Mouse (Mus musculus): ENCODE data around the gene Vwa8. TPM values are rescaled to one million over a fixed set of nuclear protein-coding genes. Genes with fewer than 3 reads are reported as not detected.

Vwa8 gene
- polyA plus RNA-seq, 1 experiment from 2014 or later: 14.7 TPM

GRCm38 (mm10) chr14:79119354-79119753 lies 270.5 kb downstream of the Vwa8 start:
- no peak for ATAC-seq (ENCODE audit: insufficient number of reproducible peaks, insufficient read depth, low FRiP score, low read depth)
- Histone ChIP-seq H3K27me3 (ENCODE audit: control insufficient read depth, insufficient read depth, low read length) (no peaks in the 10 kb centered on the region), H3K36me3 (ENCODE audit: control insufficient read depth, insufficient read depth, low read length) (no peaks in the 10 kb centered on the region), H3K4me2 (replicated peaks; ENCODE audit: low read depth, low read length) (no peak overlapping the region), H3K4me1 (ENCODE audit: control insufficient read depth, insufficient read depth, low read length) (peaks cover 7% of the 10 kb centered on the region; the same call in 1 of the 2 replicates), H3K9ac (replicated peaks; ENCODE audit: low read depth, low read length) (no peak overlapping the region), H3K4me3 (ENCODE audit: low read depth, low read length) (no peak overlapping the region), H3K27ac (ENCODE audit: low read length) (no peak overlapping the region), H3K9me3 (ENCODE audit: control insufficient read depth, low read depth, low read length) (no peaks in the 10 kb centered on the region)
- WGBS: 82% methylated on average over 9 of the region's 9 CpGs

- 80% methylated on average over 11 of the region's 11 CpGs for WGBS
- no peak overlapping the region for H3K9ac ChIP-seq (replicated peaks; ENCODE audit: low read depth, low read length)
Measured at GRCm38 (mm10) chr14:79120681-79121080, 271.8 kb downstream of the Vwa8 start.

DNA sequence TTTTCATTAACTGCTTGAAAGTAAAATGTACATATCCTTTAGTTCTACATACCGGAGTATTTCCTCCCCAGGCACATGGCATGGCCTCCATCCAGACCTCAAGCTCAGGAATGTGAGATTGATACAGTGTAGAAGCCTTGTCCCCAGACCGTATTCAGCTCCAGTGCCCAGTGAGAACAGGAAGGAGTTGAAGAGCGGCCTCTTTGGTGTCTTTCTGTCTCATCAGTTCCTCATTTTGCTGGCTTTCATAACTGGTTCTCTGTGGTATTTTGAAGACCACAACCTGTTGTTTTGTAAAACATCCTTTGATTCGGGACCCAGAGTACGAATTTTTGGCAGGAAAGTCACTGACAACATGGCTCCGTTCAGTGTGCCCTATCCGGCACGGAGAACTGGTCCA lies 274.6 kb downstream of the Vwa8 start:
- ATAC-seq (ENCODE audit: insufficient number of reproducible peaks, insufficient read depth, low FRiP score, low read depth): no peak
- Histone ChIP-seq H3K4me2 (replicated peaks; ENCODE audit: low read depth, low read length) (no peak overlapping the region), H3K27ac (ENCODE audit: low read length) (no peak overlapping the region), H3K36me3 (ENCODE audit: control insufficient read depth, insufficient read depth, low read length) (no peaks in the 10 kb centered on the region), H3K4me3 (ENCODE audit: low read depth, low read length) (no peak overlapping the region), H3K9me3 (ENCODE audit: control insufficient read depth, low read depth, low read length) (no peaks in the 10 kb centered on the region), H3K9ac (replicated peaks; ENCODE audit: low read depth, low read length) (no peak overlapping the region), H3K27me3 (ENCODE audit: control insufficient read depth, insufficient read depth, low read length) (no peaks in the 10 kb centered on the region), H3K4me1 (ENCODE audit: control insufficient read depth, insufficient read depth, low read length) (no peaks in the 10 kb centered on the region)
- 82% methylated on average over 8 of the region's 8 CpGs for WGBS

More at GRCm38 (mm10) chr14:79120681-79121080, 271.8 kb downstream of the Vwa8 start:
- Histone ChIP-seq H3K9me3 (ENCODE audit: control insufficient read depth, low read depth, low read length) (no peaks in the 10 kb centered on the region), H3K4me3 (ENCODE audit: low read depth, low read length) (no peak overlapping the region), H3K27me3 (ENCODE audit: control insufficient read depth, insufficient read depth, low read length) (no peaks in the 10 kb centered on the region), H3K27ac (ENCODE audit: low read length) (no peak overlapping the region), H3K4me2 (replicated peaks; ENCODE audit: low read depth, low read length) (no peak overlapping the region), H3K36me3 (ENCODE audit: control insufficient read depth, insufficient read depth, low read length) (no peaks in the 10 kb centered on the region), H3K4me1 (ENCODE audit: control insufficient read depth, insufficient read depth, low read length) (no peaks in the 10 kb centered on the region)
- no peak for ATAC-seq (ENCODE audit: insufficient number of reproducible peaks, insufficient read depth, low FRiP score, low read depth)

DNA sequence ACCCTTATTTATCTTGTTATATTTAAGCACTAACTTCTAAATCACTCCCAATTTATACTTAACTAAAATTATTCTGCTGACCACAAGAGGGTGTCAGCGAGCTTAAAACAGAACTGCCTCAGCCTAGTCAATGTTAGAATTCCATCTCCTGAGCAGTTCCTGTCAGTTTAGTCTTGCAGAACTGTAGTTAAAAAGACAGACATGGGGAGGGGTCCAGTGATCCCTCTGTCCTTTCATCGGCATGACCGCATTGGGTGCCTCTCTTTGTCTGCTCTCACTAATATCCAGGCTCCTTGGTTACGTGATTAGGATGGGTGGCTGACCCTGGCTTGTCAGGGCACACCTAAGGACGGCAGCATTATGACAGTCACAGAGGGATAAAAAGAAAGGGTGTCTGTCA lies 275.8 kb downstream of the Vwa8 start:
- no peak overlapping the region for H3K27ac ChIP-seq (ENCODE audit: low read length)
- no peaks in the 10 kb centered on the region for H3K4me1 ChIP-seq (ENCODE audit: control insufficient read depth, insufficient read depth, low read length)
- H3K9me3 ChIP-seq (ENCODE audit: control insufficient read depth, low read depth, low read length): no peaks in the 10 kb centered on the region
- no peak for ATAC-seq (ENCODE audit: insufficient number of reproducible peaks, insufficient read depth, low FRiP score, low read depth)
- WGBS: 51% methylated on average over 5 of the region's 5 CpGs
- H3K27me3 ChIP-seq (ENCODE audit: control insufficient read depth, insufficient read depth, low read length): no peaks in the 10 kb centered on the region
- H3K9ac ChIP-seq (replicated peaks; ENCODE audit: low read depth, low read length): no peak overlapping the region
- H3K4me3 ChIP-seq (ENCODE audit: low read depth, low read length): no peak overlapping the region
- H3K4me2 ChIP-seq (replicated peaks; ENCODE audit: low read depth, low read length): no peak overlapping the region
- no peaks in the 10 kb centered on the region for H3K36me3 ChIP-seq (ENCODE audit: control insufficient read depth, insufficient read depth, low read length)

GRCm38 (mm10) chr14:79126176-79126575 lies 277.3 kb downstream of the Vwa8 start:
- H3K9me3 ChIP-seq (ENCODE audit: control insufficient read depth, low read depth, low read length): no peaks in the 10 kb centered on the region
- ATAC-seq (ENCODE audit: insufficient number of reproducible peaks, insufficient read depth, low FRiP score, low read depth): no peak
- no peak overlapping the region for H3K27ac ChIP-seq (ENCODE audit: low read length)
- no peaks in the 10 kb centered on the region for H3K4me1 ChIP-seq (ENCODE audit: control insufficient read depth, insufficient read depth, low read length)
- WGBS: 86% methylated on average over 5 of the region's 5 CpGs
- no peak overlapping the region for H3K4me3 ChIP-seq (ENCODE audit: low read depth, low read length)
- H3K4me2 ChIP-seq (replicated peaks; ENCODE audit: low read depth, low read length): no peak overlapping the region
- H3K9ac ChIP-seq (replicated peaks; ENCODE audit: low read depth, low read length): no peak overlapping the region
- H3K36me3 ChIP-seq (ENCODE audit: control insufficient read depth, insufficient read depth, low read length): no peaks in the 10 kb centered on the region
- no peaks in the 10 kb centered on the region for H3K27me3 ChIP-seq (ENCODE audit: control insufficient read depth, insufficient read depth, low read length)

DNA sequence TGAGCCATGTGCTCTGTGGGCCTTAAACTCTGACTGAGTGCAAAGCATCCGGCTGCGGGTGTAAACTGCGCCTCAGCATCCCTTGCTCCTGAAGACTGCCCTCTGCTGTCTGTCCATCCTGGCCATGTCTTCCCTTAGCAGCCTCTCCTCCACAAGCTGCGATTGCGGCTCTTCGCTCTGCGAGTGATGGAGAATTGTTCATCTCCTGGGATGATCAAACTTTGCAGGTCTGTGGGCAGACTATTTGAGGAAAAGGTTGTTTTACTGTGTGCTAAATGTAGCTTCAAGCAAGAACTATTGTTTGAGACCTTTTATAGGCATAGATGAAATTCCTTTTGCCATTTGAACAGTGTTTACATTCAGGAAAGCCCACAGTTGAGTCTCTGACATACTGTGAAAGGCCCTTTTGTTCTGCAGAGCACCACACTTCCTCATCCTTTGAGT lies 286.1 kb downstream of the Vwa8 start:
- peaks cover 12% of the 10 kb centered on the region for H3K4me1 ChIP-seq (ENCODE audit: control insufficient read depth, insufficient read depth, low read length)
- no peak overlapping the region for H3K9ac ChIP-seq (replicated peaks; ENCODE audit: low read depth, low read length)
- no peak overlapping the region for H3K4me2 ChIP-seq (replicated peaks; ENCODE audit: low read depth, low read length)
- peak; percentile 71; the same call in 1 of the 2 replicates for ATAC-seq (ENCODE audit: insufficient number of reproducible peaks, insufficient read depth, low FRiP score, low read depth)
- H3K27ac ChIP-seq (ENCODE audit: low read length): peak overlapping the region; percentile 45; the same call in 1 of the 2 replicates
- 17% methylated on average over 7 of the region's 7 CpGs for WGBS
- H3K27me3 ChIP-seq (ENCODE audit: control insufficient read depth, insufficient read depth, low read length): no peaks in the 10 kb centered on the region
- no peak overlapping the region for H3K4me3 ChIP-seq (ENCODE audit: low read depth, low read length)
- no peaks in the 10 kb centered on the region for H3K9me3 ChIP-seq (ENCODE audit: control insufficient read depth, low read depth, low read length)
- no peaks in the 10 kb centered on the region for H3K36me3 ChIP-seq (ENCODE audit: control insufficient read depth, insufficient read depth, low read length)

- ATAC-seq (ENCODE audit: insufficient number of reproducible peaks, insufficient read depth, low FRiP score, low read depth): no peak
- H3K36me3 ChIP-seq (ENCODE audit: control insufficient read depth, insufficient read depth, low read length): no peaks in the 10 kb centered on the region
- H3K9me3 ChIP-seq (ENCODE audit: control insufficient read depth, low read depth, low read length): no peaks in the 10 kb centered on the region
- no peak overlapping the region for H3K4me3 ChIP-seq (ENCODE audit: low read depth, low read length)
- H3K4me1 ChIP-seq (ENCODE audit: control insufficient read depth, insufficient read depth, low read length): peaks cover 15% of the 10 kb centered on the region
- H3K27me3 ChIP-seq (ENCODE audit: control insufficient read depth, insufficient read depth, low read length): no peaks in the 10 kb centered on the region
- H3K4me2 ChIP-seq (replicated peaks; ENCODE audit: low read depth, low read length): no peak overlapping the region
- 65% methylated on average over 7 of the region's 7 CpGs for WGBS
- H3K27ac ChIP-seq (ENCODE audit: low read length): peak overlapping the region; percentile 39; the same call in 1 of the 2 replicates
- H3K9ac ChIP-seq (replicated peaks; ENCODE audit: low read depth, low read length): no peak overlapping the region
Measured at GRCm38 (mm10) chr14:79135441-79135840, 286.6 kb downstream of the Vwa8 start.

DNA sequence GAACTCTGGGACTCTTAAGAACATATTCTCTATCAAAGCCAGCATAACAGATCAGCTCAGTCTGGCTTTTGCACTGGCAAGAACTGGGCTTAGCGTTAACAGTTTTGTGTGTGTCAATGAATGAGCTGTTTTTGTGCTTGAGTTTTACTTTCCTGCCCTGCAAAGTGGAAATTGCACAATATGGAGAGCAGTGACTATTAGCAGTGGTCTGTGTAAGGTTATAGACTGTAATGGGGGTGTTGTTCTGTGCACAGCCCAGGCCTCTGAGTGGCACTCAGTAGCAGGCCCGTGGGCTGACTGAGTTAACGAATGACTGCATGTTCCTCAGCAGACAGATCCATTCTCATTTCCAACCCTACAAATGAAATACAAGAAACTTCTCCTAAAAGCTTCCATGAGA lies 287.7 kb downstream of the Vwa8 start:
- no peak overlapping the region for H3K9ac ChIP-seq (replicated peaks; ENCODE audit: low read depth, low read length)
- H3K27ac ChIP-seq (ENCODE audit: low read length): no peak overlapping the region
- H3K9me3 ChIP-seq (ENCODE audit: control insufficient read depth, low read depth, low read length): no peaks in the 10 kb centered on the region
- H3K4me2 ChIP-seq (replicated peaks; ENCODE audit: low read depth, low read length): no peak overlapping the region
- peaks cover 15% of the 10 kb centered on the region for H3K4me1 ChIP-seq (ENCODE audit: control insufficient read depth, insufficient read depth, low read length)
- H3K36me3 ChIP-seq (ENCODE audit: control insufficient read depth, insufficient read depth, low read length): no peaks in the 10 kb centered on the region
- no peaks in the 10 kb centered on the region for H3K27me3 ChIP-seq (ENCODE audit: control insufficient read depth, insufficient read depth, low read length)
- WGBS: 68% methylated on average over 3 of the region's 3 CpGs
- no peak overlapping the region for H3K4me3 ChIP-seq (ENCODE audit: low read depth, low read length)
- ATAC-seq (ENCODE audit: insufficient number of reproducible peaks, insufficient read depth, low FRiP score, low read depth): no peak

GRCm38 (mm10) chr14:79137100-79137499 lies 288.2 kb downstream of the Vwa8 start:
- Histone ChIP-seq H3K27ac (ENCODE audit: low read length) (no peak overlapping the region), H3K9me3 (ENCODE audit: control insufficient read depth, low read depth, low read length) (no peaks in the 10 kb centered on the region)
- 65% methylated on average over 8 of the region's 8 CpGs for WGBS

More at GRCm38 (mm10) chr14:79137100-79137499, 288.2 kb downstream of the Vwa8 start:
- Histone ChIP-seq H3K4me1 (ENCODE audit: control insufficient read depth, insufficient read depth, low read length) (peaks cover 15% of the 10 kb centered on the region), H3K4me3 (ENCODE audit: low read depth, low read length) (no peak overlapping the region), H3K4me2 (replicated peaks; ENCODE audit: low read depth, low read length) (no peak overlapping the region), H3K36me3 (ENCODE audit: control insufficient read depth, insufficient read depth, low read length) (no peaks in the 10 kb centered on the region), H3K9ac (replicated peaks; ENCODE audit: low read depth, low read length) (no peak overlapping the region), H3K27me3 (ENCODE audit: control insufficient read depth, insufficient read depth, low read length) (no peaks in the 10 kb centered on the region)
- ATAC-seq (ENCODE audit: insufficient number of reproducible peaks, insufficient read depth, low FRiP score, low read depth): no peak

Data from stomach, embryonic 14.5 days (tissue).